Mouse (Mus musculus): ENCODE results near the gene Igtp. TPM values are rescaled to one million over a fixed set of nuclear protein-coding genes. Genes with fewer than 3 reads are reported as not detected.
"Not testable (repeated sequence)": the region's sequence is repeated elsewhere in the genome, so short reads cannot be mapped to it uniquely, and the experiment has no call there.

Gene Igtp
- polyA plus RNA-seq, 1 experiment from 2014 or later, result 9.7 TPM

GRCm38 (mm10) chr11:58230396-58230910 lies 31.1 kb downstream of the Igtp start:
- Histone ChIP-seq H3K27me3 (replicated peaks; ENCODE audit: insufficient read depth, low read length) (no peaks in the 10 kb centered on the region), H3K36me3 (ENCODE audit: insufficient read depth, low read length) (no peaks in the 10 kb centered on the region), H3K9ac (replicated peaks; ENCODE audit: low read depth) (no peak overlapping the region), H3K4me1 (ENCODE audit: insufficient read depth, low read depth, low read length) (no peaks in the 10 kb centered on the region), H3K27ac (ENCODE audit: low read length) (no peak overlapping the region), H3K9me3 (ENCODE audit: low read length) (no peaks in the 10 kb centered on the region), H3K4me3 (ENCODE audit: low read depth, low read length) (no peak overlapping the region), H3K4me2 (replicated peaks; ENCODE audit: low read depth, low read length) (no peak overlapping the region)
- DNase-seq (ENCODE audit: low spot score), result no peak
- 54% methylated on average over 16 of the region's 16 CpGs for WGBS
- no peak for ATAC-seq
- TF ChIP-seq CTCF (IDR thresholded peaks at IDR 0.05) (no peak), EP300 (IDR thresholded peaks at IDR 0.05) (no peak)

- Histone ChIP-seq H3K4me1 (ENCODE audit: insufficient read depth, low read depth, low read length) (no peaks in the 10 kb centered on the region), H3K9me3 (ENCODE audit: low read length) (no peaks in the 10 kb centered on the region), H3K27me3 (replicated peaks; ENCODE audit: insufficient read depth, low read length) (no peaks in the 10 kb centered on the region), H3K4me2 (replicated peaks; ENCODE audit: low read depth, low read length) (no peak overlapping the region), H3K9ac (replicated peaks; ENCODE audit: low read depth) (no peak overlapping the region), H3K27ac (ENCODE audit: low read length) (no peak overlapping the region), H3K4me3 (ENCODE audit: low read depth, low read length) (no peak overlapping the region), H3K36me3 (ENCODE audit: insufficient read depth, low read length) (no peaks in the 10 kb centered on the region)
- WGBS, result 80% methylated on average over 8 of the region's 8 CpGs
- DNase-seq (ENCODE audit: low spot score), result no peak
- TF ChIP-seq CTCF (IDR thresholded peaks at IDR 0.05) (no peak), EP300 (IDR thresholded peaks at IDR 0.05) (no peak)
- ATAC-seq, result no peak
Observed at GRCm38 (mm10) chr11:58231156-58231555, 31.8 kb downstream of the Igtp start.

GRCm38 (mm10) chr11:58234551-58234950 lies 35.2 kb downstream of the Igtp start:
- not testable (repeated sequence) for DNase-seq (ENCODE audit: low spot score); H3K9me3 ChIP-seq (ENCODE audit: low read length); H3K4me2 ChIP-seq (replicated peaks; ENCODE audit: low read depth, low read length); H3K27ac ChIP-seq (ENCODE audit: low read length); ATAC-seq; H3K27me3 ChIP-seq (replicated peaks; ENCODE audit: insufficient read depth, low read length); H3K4me1 ChIP-seq (ENCODE audit: insufficient read depth, low read depth, low read length); H3K4me3 ChIP-seq (ENCODE audit: low read depth, low read length); H3K9ac ChIP-seq (replicated peaks; ENCODE audit: low read depth); H3K36me3 ChIP-seq (ENCODE audit: insufficient read depth, low read length)
- WGBS, result 74% methylated on average over 3 of the region's 3 CpGs

GRCm38 (mm10) chr11:58235152-58235551 lies 35.8 kb downstream of the Igtp start:
- H3K4me3 ChIP-seq (ENCODE audit: low read depth, low read length), result no peak overlapping the region

GRCm38 (mm10) chr11:58238840-58239791 lies 39.8 kb downstream of the Igtp start:
- DNase-seq (ENCODE audit: low spot score) (peak; percentile 82), ATAC-seq (peak; percentile 97)
- H3K27me3 ChIP-seq (replicated peaks; ENCODE audit: insufficient read depth, low read length), result no peaks in the 10 kb centered on the region
- WGBS, result 3% methylated on average over 37 of the region's 37 CpGs
- H3K9me3 ChIP-seq (ENCODE audit: low read length), result no peaks in the 10 kb centered on the region
- H3K27ac ChIP-seq (ENCODE audit: low read length), result no peak overlapping the region
- H3K4me2 ChIP-seq (replicated peaks; ENCODE audit: low read depth, low read length), result peak overlapping the region; percentile 57
- no peaks in the 10 kb centered on the region for H3K36me3 ChIP-seq (ENCODE audit: insufficient read depth, low read length)
- TF ChIP-seq EP300 (IDR thresholded peaks at IDR 0.05) (no peak), CTCF (IDR thresholded peaks at IDR 0.05) (peak; percentile 62)
- no peak overlapping the region for H3K9ac ChIP-seq (replicated peaks; ENCODE audit: low read depth)
- H3K4me3 ChIP-seq (ENCODE audit: low read depth, low read length), result peak overlapping the region; percentile 25; the same call in 1 of the 2 replicates
- H3K4me1 ChIP-seq (ENCODE audit: insufficient read depth, low read depth, low read length), result no peaks in the 10 kb centered on the region; the same call in 1 of the 2 replicates

More at GRCm38 (mm10) chr11:58235152-58235551, 35.8 kb downstream of the Igtp start:
- no peaks in the 10 kb centered on the region; the same call in 1 of the 2 replicates for H3K4me1 ChIP-seq (ENCODE audit: insufficient read depth, low read depth, low read length)
- no peak overlapping the region for H3K4me2 ChIP-seq (replicated peaks; ENCODE audit: low read depth, low read length)
- H3K36me3 ChIP-seq (ENCODE audit: insufficient read depth, low read length), result no peaks in the 10 kb centered on the region
- DNase-seq (ENCODE audit: low spot score), result peak; percentile 37
- H3K27me3 ChIP-seq (replicated peaks; ENCODE audit: insufficient read depth, low read length), result no peaks in the 10 kb centered on the region
- 15% methylated on average over 6 of the region's 6 CpGs for WGBS
- ATAC-seq, result no peak
- no peak for TF ChIP-seq EP300 (IDR thresholded peaks at IDR 0.05)
- TF ChIP-seq CTCF (IDR thresholded peaks at IDR 0.05), result peak; percentile 68
- no peak overlapping the region for H3K27ac ChIP-seq (ENCODE audit: low read length)
- no peak overlapping the region for H3K9ac ChIP-seq (replicated peaks; ENCODE audit: low read depth)
- no peaks in the 10 kb centered on the region for H3K9me3 ChIP-seq (ENCODE audit: low read length)

- TF ChIP-seq CTCF (IDR thresholded peaks at IDR 0.05), result no peak
- TF ChIP-seq EP300 (IDR thresholded peaks at IDR 0.05), result no peak
- Histone ChIP-seq H3K9ac (replicated peaks; ENCODE audit: low read depth) (no peak overlapping the region), H3K36me3 (ENCODE audit: insufficient read depth, low read length) (no peaks in the 10 kb centered on the region), H3K27me3 (replicated peaks; ENCODE audit: insufficient read depth, low read length) (no peaks in the 10 kb centered on the region), H3K27ac (ENCODE audit: low read length) (no peak overlapping the region), H3K4me1 (ENCODE audit: insufficient read depth, low read depth, low read length) (no peaks in the 10 kb centered on the region), H3K9me3 (ENCODE audit: low read length) (0 out of 2 replicates have a peak, but pooled peaks cover 3% of the 10 kb centered on the region), H3K4me3 (ENCODE audit: low read depth, low read length) (no peak overlapping the region), H3K4me2 (replicated peaks; ENCODE audit: low read depth, low read length) (no peak overlapping the region)
- ATAC-seq (no peak), DNase-seq (ENCODE audit: low spot score) (peak; percentile 26)
- WGBS, result 34% methylated on average over 4 of the region's 4 CpGs
Observed at GRCm38 (mm10) chr11:58247294-58247693, 47.9 kb downstream of the Igtp start.

All from lung, postnatal 0 days (tissue).